Mouse (Mus musculus): ENCODE measurements around the gene Eif6. TPM values are rescaled to one million over a fixed set of nuclear protein-coding genes. Genes with fewer than 3 reads are reported as not detected.

The Eif6 gene
- total and polyA plus RNA-seq, 3 experiments: 220 to 463 (median 289) TPM

DNA sequence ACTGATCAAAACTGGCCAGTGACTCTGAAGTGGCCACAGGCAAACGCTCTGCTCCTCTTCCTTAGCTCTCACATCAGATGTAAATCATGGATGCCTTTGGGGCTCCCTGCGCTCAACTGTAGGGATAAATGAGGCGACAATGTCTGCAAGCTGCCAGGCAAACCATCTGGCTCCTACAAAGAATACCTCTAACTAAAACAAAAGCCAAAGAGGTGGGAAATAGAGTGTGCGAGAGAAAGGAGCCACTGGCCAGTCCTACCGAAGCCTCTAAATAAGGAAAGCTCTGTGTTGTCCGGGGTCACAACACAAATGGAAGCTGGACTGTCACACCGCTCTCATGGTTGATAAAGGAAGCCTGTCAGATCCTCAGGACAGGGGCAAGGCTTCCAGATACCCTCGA lies 45.8 kb upstream of the Eif6 start:
- H3K4me3 ChIP-seq (replicated peaks in 1 of 3; ENCODE audit: low read depth in 2 of 3, low read length in 2 of 3, poor library complexity in 1 of 3): no peak overlapping the region
- in situ Hi-C loops (cut with MboI; ENCODE audit: low pct_ligation_motif_present, low pct_unique_long_range_greater_than_20kb, low sequenced_read_pairs) (no loop called here), dilution Hi-C loops (cut with MboI; ENCODE audit: extremely low pct_ligation_motif_present, extremely low pct_unique_long_range_greater_than_20kb, low sequenced_read_pairs) (no loop called here)
- H3K9ac ChIP-seq (ENCODE audit: insufficient read depth, low read depth): no peak overlapping the region
- DNase-seq (ENCODE audit: extremely low read depth): no peak
- TF ChIP-seq UBTF (IDR thresholded peaks at IDR 0.05; ENCODE audit: low read depth, low read length) (no peak), MXI1 (IDR thresholded peaks at IDR 0.05; ENCODE audit: low read depth, low read length) (no peak), ZMIZ1 (IDR thresholded peaks at IDR 0.05; ENCODE audit: low read depth, low read length) (no peak), ELF1 (IDR thresholded peaks at IDR 0.05; ENCODE audit: low read depth, low read length) (no peak)
- H3K4me1 ChIP-seq (ENCODE audit: control insufficient read depth in 1 of 2, insufficient read depth in 2 of 2): peaks cover 0 to 37% of the 10 kb centered on the region in 2 experiments; a peak in 2 of 4 replicates
- no peak overlapping the region for H3K4me2 ChIP-seq (ENCODE audit: insufficient read depth, low read depth, poor library complexity, severe bottlenecking)
- H3K9me3 ChIP-seq (replicated peaks; ENCODE audit: low read length): no peaks in the 10 kb centered on the region
- H3K36me3 ChIP-seq (replicated peaks in 1 of 2; ENCODE audit: control insufficient read depth in 1 of 2, insufficient read depth in 1 of 2, low read length in 1 of 2): peaks cover 27 to 93% of the 10 kb centered on the region in 2 experiments
- H3K27ac ChIP-seq (ENCODE audit: insufficient read depth, low read depth): no peak overlapping the region
- no peaks in the 10 kb centered on the region for H3K27me3 ChIP-seq (replicated peaks)
- H3K79me2 ChIP-seq (replicated peaks; ENCODE audit: control insufficient read depth, extremely low read depth, insufficient read depth, poor library complexity, severe bottlenecking): no peaks in the 10 kb centered on the region

DNA sequence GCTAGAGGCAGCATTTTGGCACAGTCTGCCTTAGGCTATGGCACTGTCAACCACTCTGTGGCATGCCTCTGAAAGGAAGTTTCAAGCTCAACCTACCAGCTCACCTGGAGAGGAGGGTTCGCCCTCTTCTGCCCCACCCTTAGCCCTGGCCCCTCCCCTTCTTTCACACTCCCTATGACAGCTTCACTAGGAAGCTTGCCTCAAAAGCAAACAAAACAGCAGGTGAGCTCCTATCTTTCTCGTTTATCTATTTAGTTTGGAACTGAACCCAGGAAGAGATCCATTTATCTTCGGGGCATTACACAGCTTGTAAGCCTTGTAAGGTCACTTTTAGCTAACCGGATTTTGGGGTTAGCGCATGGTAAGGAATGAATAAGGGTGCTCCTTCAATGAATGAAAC lies 43.0 kb upstream of the Eif6 start:
- DNase-seq (ENCODE audit: extremely low read depth): no peak
- Histone ChIP-seq H3K4me2 (ENCODE audit: insufficient read depth, low read depth, poor library complexity, severe bottlenecking) (no peak overlapping the region), H3K4me1 (ENCODE audit: control insufficient read depth in 1 of 2, insufficient read depth in 2 of 2) (peaks cover 0 to 45% of the 10 kb centered on the region in 2 experiments; a peak in 2 of 4 replicates), H3K36me3 (replicated peaks in 1 of 2; ENCODE audit: control insufficient read depth in 1 of 2, insufficient read depth in 1 of 2, low read length in 1 of 2) (peaks cover 12 to 88% of the 10 kb centered on the region in 2 experiments), H3K27me3 (replicated peaks) (no peaks in the 10 kb centered on the region), H3K79me2 (replicated peaks; ENCODE audit: control insufficient read depth, extremely low read depth, insufficient read depth, poor library complexity, severe bottlenecking) (no peaks in the 10 kb centered on the region; the same call in 1 of the 2 replicates), H3K9me3 (replicated peaks; ENCODE audit: low read length) (no peaks in the 10 kb centered on the region), H3K9ac (ENCODE audit: insufficient read depth, low read depth) (no peak overlapping the region), H3K4me3 (replicated peaks in 1 of 3; ENCODE audit: low read depth in 2 of 3, low read length in 2 of 3, poor library complexity in 1 of 3) (no peak overlapping the region), H3K27ac (ENCODE audit: insufficient read depth, low read depth) (no peak overlapping the region)
- dilution Hi-C loops (cut with MboI; ENCODE audit: extremely low pct_ligation_motif_present, extremely low pct_unique_long_range_greater_than_20kb, low sequenced_read_pairs): no loop called here
- in situ Hi-C loops (cut with MboI; ENCODE audit: low pct_ligation_motif_present, low pct_unique_long_range_greater_than_20kb, low sequenced_read_pairs): no loop called here
- TF ChIP-seq JUND (conservative IDR thresholded peaks at IDR 0.05; ENCODE audit: low read depth, low read length) (no peak), ZKSCAN1 (IDR thresholded peaks at IDR 0.05; ENCODE audit: borderline replicate concordance, low read depth, low read length) (no peak)

DNA sequence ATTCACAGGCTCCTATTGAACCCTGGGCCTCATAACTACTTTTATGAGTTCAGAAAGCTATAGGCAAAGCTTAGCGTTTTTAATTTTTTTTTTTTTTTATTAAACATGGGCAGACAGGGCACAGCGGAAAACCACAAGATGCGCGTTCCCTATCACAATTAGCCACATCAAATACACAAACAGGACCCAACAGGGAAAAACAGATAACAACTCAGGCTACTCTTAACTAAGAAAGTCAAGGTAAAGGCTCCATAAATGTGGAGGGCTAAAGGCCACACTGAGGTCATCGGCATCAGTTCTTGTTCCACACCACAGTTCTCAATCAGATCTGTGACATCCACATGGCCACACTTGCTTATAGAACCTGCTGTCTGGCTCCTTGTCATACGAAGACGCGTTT lies 41.6 kb upstream of the Eif6 start:
- in situ Hi-C loops (cut with MboI; ENCODE audit: low pct_ligation_motif_present, low pct_unique_long_range_greater_than_20kb, low sequenced_read_pairs) (no loop called here), dilution Hi-C loops (cut with MboI; ENCODE audit: extremely low pct_ligation_motif_present, extremely low pct_unique_long_range_greater_than_20kb, low sequenced_read_pairs) (no loop called here)
- no peak overlapping the region for H3K27ac ChIP-seq (ENCODE audit: insufficient read depth, low read depth)
- no peaks in the 10 kb centered on the region for H3K27me3 ChIP-seq (replicated peaks)
- H3K4me3 ChIP-seq (replicated peaks in 1 of 3; ENCODE audit: low read depth in 2 of 3, low read length in 2 of 3, poor library complexity in 1 of 3): no peak overlapping the region
- H3K9ac ChIP-seq (ENCODE audit: insufficient read depth, low read depth): no peak overlapping the region
- H3K79me2 ChIP-seq (replicated peaks; ENCODE audit: control insufficient read depth, extremely low read depth, insufficient read depth, poor library complexity, severe bottlenecking): no peaks in the 10 kb centered on the region; the same call in 1 of the 2 replicates
- H3K4me1 ChIP-seq (ENCODE audit: control insufficient read depth in 1 of 2, insufficient read depth in 2 of 2): peaks cover 0 to 45% of the 10 kb centered on the region in 2 experiments; a peak in 2 of 4 replicates
- H3K36me3 ChIP-seq (replicated peaks in 1 of 2; ENCODE audit: control insufficient read depth in 1 of 2, insufficient read depth in 1 of 2, low read length in 1 of 2): peaks cover 12 to 86% of the 10 kb centered on the region in 2 experiments
- no peak overlapping the region for H3K4me2 ChIP-seq (ENCODE audit: insufficient read depth, low read depth, poor library complexity, severe bottlenecking)
- no peaks in the 10 kb centered on the region for H3K9me3 ChIP-seq (replicated peaks; ENCODE audit: low read length)
- DNase-seq (ENCODE audit: extremely low read depth): no peak
- TF ChIP-seq IRF4 (IDR thresholded peaks at IDR 0.05; ENCODE audit: low read depth, low read length) (no peak), NELFE (IDR thresholded peaks at IDR 0.05; ENCODE audit: low read depth, low read length) (no peak), CTCF (conservative IDR thresholded peaks at IDR 0.05 in 1 of 2, IDR thresholded peaks at IDR 0.05 in 1 of 2; ENCODE audit: low read depth in 2 of 2, low read length in 2 of 2) (no peak)

Data from CH12.LX (cell line).